Mouse (Mus musculus) kidney, postnatal 10 days (tissue): ENCODE measurements at regions not wholly inside any gene's neighbourhood (a gene's known extent, or its start where the extent isn't known, plus 50 kb on each side); places are given as distances from the start of the nearest gene placed in this dataset.

Experiments
- DNase-seq: peaks from one replicate; pipeline ENCODE4 v3.0.0; 2021; ENCODE audit warnings: mixed read lengths

DNA sequence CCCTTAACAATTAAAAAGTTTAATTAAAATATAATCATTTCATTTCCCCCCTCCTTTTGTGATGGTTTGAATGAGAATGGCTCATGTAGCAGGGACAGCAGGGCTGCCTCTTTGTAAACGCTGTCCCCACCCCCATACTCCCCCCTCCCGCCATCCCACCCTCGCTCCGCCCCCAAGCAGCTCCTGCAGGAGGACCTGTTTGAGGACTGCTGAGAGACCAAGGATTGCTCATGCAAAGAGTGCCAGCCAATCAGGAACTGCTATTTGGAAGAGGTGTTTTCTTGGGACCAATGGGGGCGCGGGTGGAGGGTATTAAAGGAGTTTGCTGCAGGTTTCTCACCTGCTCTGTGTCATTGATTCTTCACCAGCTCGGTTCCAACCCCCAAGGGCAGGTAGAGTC is 154.6 kb downstream of the Dusp6 start:
- no peak for DNase-seq

GRCm38 (mm10) chr10:99418497-99418896 is 155.5 kb downstream of the Dusp6 start:
- no peak for DNase-seq

- no peak for DNase-seq
Observed at GRCm38 (mm10) chr10:99419532-99419931, 156.5 kb downstream of the Dusp6 start.

GRCm38 (mm10) chr10:99423406-99423805 is 160.4 kb downstream of the Dusp6 start:
- no peak for DNase-seq

- no peak for DNase-seq
Observed at GRCm38 (mm10) chr10:99425265-99425664, 162.2 kb downstream of the Dusp6 start.

- no peak for DNase-seq
Observed at GRCm38 (mm10) chr10:99430175-99430574, 167.1 kb downstream of the Dusp6 start.

GRCm38 (mm10) chr10:99430669-99431561 is 167.9 kb downstream of the Dusp6 start:
- DNase-seq = no peak

DNA sequence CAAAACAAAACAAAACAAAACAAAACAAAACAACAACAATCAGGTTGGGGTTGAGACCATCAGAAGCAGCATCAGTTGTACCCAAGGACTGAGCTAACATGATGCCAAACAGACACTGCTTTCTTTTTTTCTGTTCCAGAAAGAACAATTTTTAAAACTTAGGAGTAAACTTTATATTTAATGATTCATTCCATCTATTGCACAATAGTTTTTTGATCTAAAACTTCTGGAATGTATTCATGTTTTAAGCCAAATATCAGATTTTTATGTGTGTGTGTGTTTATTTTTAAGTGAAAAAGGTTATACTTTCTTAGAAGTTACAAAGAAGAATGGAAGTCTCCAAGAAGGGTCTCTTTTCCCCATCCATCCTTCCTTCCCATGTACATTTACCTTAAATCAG is 174.0 kb downstream of the Dusp6 start:
- no peak for DNase-seq

- no peak for DNase-seq
Observed at GRCm38 (mm10) chr10:99440169-99440568, 177.1 kb downstream of the Dusp6 start.

GRCm38 (mm10) chr10:99441014-99441413 is 178.0 kb downstream of the Dusp6 start:
- peak; percentile 83 for DNase-seq

- DNase-seq = peak; percentile 36
Observed at GRCm38 (mm10) chr10:99441931-99442330, 178.9 kb downstream of the Dusp6 start.

GRCm38 (mm10) chr10:99443453-99444170 is 180.6 kb downstream of the Dusp6 start:
- DNase-seq = no peak

DNA sequence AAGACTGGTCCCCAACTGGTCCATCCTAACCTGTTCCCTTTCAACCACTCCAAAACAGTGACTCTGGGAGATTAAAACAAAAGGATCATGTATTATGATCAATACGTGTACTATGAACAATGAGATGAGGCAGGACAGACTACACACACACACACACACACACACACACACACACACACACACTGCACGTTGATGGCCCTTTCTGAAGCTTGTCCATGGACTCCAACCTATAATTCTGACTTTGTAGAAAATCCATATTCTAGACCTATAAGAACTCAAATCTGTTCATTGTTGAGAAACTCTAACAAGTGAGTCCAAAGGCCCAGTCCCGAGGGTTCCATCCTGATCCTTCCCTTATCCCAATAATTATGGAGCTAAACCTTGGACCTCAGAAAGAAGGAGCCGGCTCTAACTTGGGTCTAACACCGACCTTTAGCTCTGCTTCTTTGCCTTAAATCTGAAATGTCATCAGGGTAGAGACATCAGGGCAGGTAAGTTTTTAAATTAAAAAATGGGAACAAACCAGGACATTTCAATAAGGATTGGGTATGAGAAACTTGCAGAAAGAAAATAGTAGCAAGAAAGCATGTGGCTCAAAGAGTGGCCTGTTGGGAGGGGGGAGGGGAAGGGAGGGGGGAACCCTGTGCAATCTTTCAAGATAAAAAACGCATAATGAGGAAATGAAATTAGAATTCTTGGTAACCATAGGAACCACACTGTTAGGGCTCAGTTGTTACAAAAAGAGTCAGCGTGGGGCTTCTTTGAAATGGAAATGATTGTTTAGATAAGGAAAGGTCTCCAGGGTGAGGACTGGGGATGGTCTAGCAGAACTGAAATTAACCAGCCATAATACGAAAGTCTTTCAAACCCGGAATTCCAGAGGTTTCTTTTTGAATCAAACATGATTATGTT is 187.9 kb downstream of the Dusp6 start:
- DNase-seq = no peak

DNA sequence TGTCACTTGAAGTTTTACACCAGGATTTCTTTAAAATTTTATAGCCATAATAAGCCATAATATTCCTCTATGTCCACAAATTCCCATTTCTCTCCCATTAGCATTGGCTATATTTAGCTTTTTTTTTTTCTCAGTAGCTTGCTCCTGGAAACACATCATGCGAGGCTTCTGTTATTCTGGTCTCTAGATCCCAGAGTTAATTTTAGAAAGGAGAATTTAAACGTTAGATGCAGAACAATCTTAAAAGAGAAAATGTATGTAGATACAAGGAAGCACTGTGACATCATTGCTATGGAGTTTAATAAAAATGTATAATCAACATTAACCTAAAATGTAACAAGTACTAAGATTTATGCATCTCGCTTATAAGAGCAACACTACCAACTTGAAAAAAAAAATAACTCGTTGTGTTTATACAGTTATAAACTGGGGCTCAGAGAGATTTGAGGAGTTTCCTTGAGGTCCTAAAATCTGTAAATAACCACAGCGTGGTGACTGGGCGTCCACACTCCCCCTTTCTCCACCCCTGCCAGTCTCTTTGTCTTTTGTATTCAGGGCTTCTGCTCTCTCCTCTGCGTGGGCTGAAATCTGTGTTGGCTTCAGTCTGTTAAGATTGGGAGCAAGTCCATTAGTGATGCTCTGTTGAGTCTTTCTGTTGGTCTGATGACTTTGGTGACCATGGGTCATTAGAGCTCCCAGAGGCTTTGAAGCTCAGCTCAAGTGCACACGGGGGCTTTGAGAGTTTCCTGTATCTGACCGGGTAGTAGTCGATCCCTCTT is 188.8 kb downstream of the Dusp6 start:
- no peak for DNase-seq

GRCm38 (mm10) chr10:99456180-99456579 is 193.1 kb downstream of the Dusp6 start:
- no peak for DNase-seq

- peak; percentile 66 for DNase-seq
Observed at GRCm38 (mm10) chr10:99458047-99458446, 195.0 kb downstream of the Dusp6 start.

DNA sequence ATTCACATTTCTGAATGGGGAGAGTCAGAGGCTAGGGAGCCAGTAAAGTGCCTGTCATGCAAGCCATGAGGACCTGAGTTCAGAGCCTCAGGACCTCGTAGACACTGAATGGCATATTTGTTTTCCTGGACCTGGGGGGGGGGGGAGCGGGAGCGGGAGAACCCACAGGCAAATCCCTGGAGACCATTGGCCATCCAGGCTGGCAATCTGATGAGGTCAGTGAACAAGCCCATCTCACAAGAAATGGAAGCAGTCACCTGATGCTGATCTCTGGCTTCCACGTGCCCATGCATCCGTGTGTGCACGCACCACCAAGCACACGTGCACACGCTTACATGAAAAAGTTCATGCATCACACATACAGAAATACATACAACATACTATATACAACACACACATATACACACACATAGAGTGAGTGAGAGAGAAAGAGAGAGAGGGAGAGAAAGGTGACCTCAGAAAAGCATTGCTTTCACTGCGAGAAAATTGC is 196.2 kb downstream of the Dusp6 start:
- no peak for DNase-seq

GRCm38 (mm10) chr10:99459823-99460361 is 196.9 kb downstream of the Dusp6 start:
- peak; percentile 24 for DNase-seq

DNA sequence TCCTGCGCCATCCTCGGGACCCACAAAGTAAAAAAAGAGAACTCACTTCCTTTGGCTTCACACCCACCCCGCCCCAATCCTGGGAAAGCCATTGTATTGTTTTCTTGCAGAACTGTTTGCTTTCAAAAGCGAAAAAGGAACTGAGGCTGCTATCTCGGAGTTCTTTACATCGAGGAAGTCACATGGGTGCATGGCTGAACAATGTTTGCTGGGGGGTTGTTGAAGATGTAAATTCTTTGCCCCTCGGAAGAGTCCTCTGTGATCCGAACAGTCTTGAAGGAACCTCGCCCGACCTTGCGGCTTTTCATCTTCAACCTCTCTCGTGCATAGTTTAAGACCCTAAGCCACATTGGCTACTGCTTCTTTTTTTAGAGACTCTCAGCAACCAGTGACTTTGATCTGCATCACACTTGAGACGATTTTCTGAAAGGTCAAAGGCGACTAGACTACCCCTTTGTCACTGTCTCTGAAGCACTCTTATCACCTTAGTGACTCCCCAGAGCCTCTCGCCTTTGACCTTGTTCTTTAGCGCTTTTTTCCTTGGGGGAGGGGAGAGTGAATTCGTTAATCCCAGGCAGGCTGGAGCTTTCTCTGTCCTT is 197.9 kb downstream of the Dusp6 start:
- DNase-seq = peak; percentile 47

DNA sequence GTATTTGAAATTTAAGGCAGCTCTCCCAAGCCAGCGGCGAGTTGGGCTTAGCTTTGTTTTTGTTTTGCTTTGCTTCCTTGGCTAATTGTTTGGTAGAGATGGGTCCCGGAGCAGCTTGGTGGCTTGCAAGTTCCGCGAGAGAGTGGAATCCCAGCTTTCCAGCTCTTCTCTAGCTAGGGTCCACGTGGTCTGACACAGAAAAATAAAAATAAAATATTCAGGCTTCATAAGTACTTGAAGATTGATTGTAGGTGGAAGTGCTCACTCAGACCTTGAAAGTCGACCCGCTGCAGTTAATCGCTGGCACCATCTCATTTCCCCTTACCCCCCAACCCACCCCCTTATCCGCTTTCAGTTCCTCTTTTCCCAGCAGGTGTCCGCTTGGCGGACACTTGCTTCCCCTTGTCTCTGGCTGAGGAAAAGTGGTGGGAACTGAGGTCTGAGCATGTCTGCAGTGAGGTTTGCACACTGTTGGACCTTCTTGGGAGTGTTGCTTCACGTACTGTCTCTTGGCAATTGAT is 198.5 kb downstream of the Dusp6 start:
- DNase-seq = peak; percentile 51

GRCm38 (mm10) chr10:99466695-99467094 is 203.7 kb downstream of the Dusp6 start:
- no peak for DNase-seq
